Mouse (Mus musculus) WW6 (cell line): ENCODE data around the gene Ddx51.
A peak's percentile ranks its signal among the peaks of the same experiment; 100 is the strongest.

Experiments used
- DNase-seq: peaks from one replicate; pipeline ENCODE4 v3.0.0-alpha.2; 2013; ENCODE audit warnings: low read depth, low spot score

Ddx51 gene

DNA sequence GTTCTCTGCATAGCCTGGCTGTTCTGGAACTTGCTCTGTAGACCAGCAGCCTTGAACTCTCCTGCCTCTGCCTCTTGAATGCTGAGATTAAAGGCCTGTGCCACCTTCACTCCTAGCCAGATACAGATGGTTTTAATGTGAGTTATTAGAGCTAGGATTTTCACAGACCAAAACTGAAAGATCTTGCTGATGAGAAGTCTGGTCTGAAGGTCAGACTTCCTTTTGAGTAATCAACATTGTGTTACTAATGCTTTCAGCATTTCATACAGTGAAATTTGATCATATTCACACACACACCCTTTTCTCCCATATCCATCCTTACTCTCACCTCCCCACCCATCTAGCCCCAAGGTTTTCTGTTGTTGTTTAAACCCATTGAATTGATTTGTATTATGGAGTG, 6.4 kb downstream of the Ddx51 start:
- DNase-seq: no peak

DNA sequence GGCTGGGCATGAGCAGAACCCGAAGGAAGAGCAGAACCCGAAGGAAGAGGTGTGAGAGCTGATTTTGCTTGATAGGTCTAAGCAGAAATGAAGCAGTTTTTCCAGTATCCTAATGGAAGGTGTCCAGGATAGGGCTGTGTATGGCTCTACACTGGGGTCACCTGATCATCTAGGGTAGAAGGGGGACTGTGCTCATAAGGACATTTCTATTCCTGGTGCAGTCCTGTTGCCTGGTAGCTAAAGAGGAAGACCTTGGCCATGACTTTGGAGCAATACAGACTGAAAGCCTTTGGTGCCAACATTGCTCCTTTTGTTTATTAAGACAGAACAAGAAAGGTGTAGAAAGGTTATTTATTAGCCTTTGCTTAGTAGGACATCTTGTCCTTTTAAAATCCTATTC, 10.8 kb downstream of the Ddx51 start:
- no peak for DNase-seq

DNA sequence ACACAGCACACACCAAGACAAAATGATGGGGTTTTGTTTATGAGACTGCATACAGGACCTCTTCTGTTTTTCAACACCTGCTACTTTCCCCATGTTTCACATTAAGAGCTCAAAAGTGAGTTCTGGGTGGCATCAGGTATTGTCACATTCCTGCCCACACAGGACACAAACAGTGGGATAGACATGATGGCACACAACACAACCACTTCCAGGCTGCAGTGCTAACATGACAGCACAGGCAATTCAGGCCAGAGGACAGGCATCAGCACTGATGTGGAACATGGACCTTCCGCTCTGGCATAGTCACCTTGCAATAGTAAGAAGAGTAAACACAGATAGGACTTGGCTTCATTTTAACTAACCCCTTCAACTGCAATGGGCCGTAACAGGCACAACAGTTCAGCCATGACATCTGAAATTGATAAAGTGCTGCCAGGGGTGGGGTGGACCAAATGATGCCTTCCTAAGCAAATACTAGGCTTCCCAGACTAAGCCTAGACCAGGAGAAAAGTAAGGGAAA, 11.6 kb downstream of the Ddx51 start:
- DNase-seq: no peak

DNA sequence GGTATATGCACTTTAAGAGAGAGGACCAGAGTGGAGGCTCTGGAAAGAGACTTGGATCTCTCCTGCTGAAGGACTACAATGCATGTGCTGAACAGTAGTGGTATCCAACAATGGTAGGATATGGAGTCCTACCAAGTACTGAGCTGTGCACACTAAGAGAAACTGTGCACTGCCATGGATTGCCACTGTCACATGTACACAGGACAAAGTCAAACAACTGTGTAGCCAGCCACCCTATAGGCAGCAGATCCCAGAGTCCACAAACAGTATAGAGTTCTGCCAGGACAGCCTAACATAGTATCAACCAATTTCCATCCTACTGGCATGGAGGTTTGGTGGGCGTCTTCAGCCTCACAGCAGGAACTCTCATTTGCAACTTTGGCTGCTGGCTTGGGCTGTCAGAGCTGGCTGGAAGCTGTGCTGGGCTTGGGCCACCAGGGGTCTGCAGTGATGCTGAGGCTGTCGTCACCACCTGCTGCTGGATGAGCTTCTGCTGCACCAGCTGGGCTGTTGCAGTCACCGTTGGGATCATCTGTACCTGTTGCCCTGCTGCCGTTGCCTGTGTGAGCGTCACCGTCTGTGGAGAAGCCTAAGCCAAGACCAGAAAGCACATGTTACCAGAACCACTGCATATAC, 12.4 kb downstream of the Ddx51 start:
- peak; percentile 24 for DNase-seq

DNA sequence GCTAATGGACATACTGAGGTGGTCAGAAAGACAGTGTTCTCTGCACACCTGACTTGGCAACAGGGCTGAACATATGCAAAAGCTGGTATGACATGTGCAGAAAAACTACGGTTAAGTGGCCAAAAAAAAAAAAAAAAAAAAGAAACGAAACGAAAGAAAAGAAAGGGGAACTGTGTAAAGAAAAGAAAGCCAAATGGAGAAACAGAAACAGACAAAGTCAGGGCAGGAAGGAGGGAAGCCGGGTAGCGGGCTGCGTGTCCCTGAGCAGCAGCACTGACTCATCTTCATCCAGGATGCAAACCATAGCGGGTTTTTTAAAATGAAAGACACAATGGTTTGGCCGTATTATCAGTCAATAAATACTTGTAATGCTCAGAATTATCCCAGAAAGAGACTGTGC, 28.8 kb downstream of the Ddx51 start:
- no peak for DNase-seq

DNA sequence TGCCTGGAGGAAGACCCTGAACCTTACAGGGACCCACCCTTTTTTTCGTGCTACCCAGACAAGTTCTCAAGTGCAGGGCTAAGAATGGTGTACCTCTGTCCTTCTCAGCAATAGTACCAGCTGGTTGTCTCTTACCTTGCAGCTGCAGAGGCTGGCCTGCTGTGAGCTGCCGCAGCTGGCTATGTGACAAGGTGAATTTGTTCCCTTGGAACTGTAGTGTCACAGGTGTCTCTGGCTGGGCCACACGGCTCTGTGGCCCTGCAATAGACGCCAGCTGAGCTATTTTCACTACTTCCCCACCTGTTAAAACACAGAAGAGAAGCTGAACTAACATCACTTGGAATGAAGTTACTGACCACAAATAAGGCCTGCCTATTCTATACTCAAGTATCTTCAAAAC, 45.4 kb downstream of the Ddx51 start:
- DNase-seq: no peak

DNA sequence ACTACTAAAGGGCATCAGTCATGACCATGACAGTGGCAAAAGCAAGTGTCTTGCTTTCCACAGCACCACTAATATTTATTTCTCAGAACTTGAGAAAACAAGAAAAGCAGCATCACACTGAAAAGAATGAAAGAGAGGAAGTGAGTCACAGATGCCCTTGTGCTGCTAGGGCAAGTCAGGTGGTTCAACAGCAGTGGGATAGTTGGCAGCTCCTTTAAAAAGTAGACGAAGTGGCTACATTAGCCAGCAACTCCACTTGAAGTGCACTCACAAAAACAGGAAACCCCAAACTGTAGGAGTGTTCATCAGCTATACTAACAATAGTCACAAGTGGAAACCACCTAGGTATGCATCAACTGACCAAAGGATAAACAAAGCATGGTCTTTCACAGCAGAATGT, 50.8 kb downstream of the Ddx51 start:
- no peak for DNase-seq

DNA sequence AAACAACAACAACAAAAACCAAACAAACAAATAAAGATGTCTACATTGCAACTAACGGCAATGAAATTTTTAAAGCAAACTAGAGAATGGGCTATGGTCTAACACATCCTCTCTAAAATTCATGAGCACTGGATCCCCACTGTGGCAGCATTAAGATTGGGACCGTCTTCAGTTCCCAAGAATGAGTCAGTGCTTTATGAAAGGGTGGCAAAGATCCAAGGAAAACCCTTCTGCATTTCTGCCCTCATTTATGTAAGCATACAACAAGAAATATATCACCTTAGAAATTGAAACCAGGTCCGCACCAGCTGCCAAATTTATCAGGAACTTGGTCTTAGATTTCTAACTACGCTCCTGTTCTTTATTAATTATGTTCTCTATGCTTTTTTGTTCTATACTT, 56.0 kb downstream of the Ddx51 start:
- DNase-seq: no peak
